Mouse (Mus musculus): ENCODE data around the gene Cldnd1. TPM values are rescaled to one million over a fixed set of nuclear protein-coding genes. Genes with fewer than 3 reads are reported as not detected.

The Cldnd1 gene
- polyA plus RNA-seq, 1 experiment from 2014 or later: 125 TPM

- no peaks in the 10 kb centered on the region for H3K4me1 ChIP-seq (ENCODE audit: control insufficient read depth, insufficient read depth, low read length)
- no peak for DNase-seq (ENCODE audit: low spot score, missing footprints)
- no peak for ATAC-seq (ENCODE audit: low FRiP score)
- H3K9ac ChIP-seq (ENCODE audit: low read length): no peak overlapping the region
- H3K36me3 ChIP-seq (ENCODE audit: control insufficient read depth, insufficient read depth, low read length): no peaks in the 10 kb centered on the region
- H3K9me3 ChIP-seq (ENCODE audit: control insufficient read depth, low read length): no peaks in the 10 kb centered on the region
- no peak overlapping the region for H3K4me2 ChIP-seq
- no peaks in the 10 kb centered on the region for H3K27me3 ChIP-seq (ENCODE audit: control insufficient read depth, insufficient read depth, low read length)
- H3K27ac ChIP-seq (ENCODE audit: low read depth, low read length): no peak overlapping the region
- H3K4me3 ChIP-seq (ENCODE audit: low read depth, low read length): no peak overlapping the region
These were observed 22.7 kb upstream of the Cldnd1 start for GRCm38 (mm10) chr16:58704999-58705398.

- H3K36me3 ChIP-seq (ENCODE audit: control insufficient read depth, insufficient read depth, low read length): no peaks in the 10 kb centered on the region
- H3K9me3 ChIP-seq (ENCODE audit: control insufficient read depth, low read length): no peaks in the 10 kb centered on the region
- H3K4me3 ChIP-seq (ENCODE audit: low read depth, low read length): no peak overlapping the region
- no peak for DNase-seq (ENCODE audit: low spot score, missing footprints)
- no peak overlapping the region for H3K4me2 ChIP-seq
- no peaks in the 10 kb centered on the region for H3K4me1 ChIP-seq (ENCODE audit: control insufficient read depth, insufficient read depth, low read length)
- H3K27ac ChIP-seq (ENCODE audit: low read depth, low read length): no peak overlapping the region
- H3K27me3 ChIP-seq (ENCODE audit: control insufficient read depth, insufficient read depth, low read length): no peaks in the 10 kb centered on the region
- 91% methylated on average over 4 of the region's 4 CpGs for WGBS
- no peak for ATAC-seq (ENCODE audit: low FRiP score)
- no peak overlapping the region for H3K9ac ChIP-seq (ENCODE audit: low read length)
These were observed 20.3 kb upstream of the Cldnd1 start for GRCm38 (mm10) chr16:58707276-58707905.

GRCm38 (mm10) chr16:58708601-58709475 is 18.9 kb upstream of the Cldnd1 start:
- no peak for ATAC-seq (ENCODE audit: low FRiP score)
- H3K4me2 ChIP-seq: no peak overlapping the region
- no peak overlapping the region for H3K9ac ChIP-seq (ENCODE audit: low read length)
- no peaks in the 10 kb centered on the region for H3K27me3 ChIP-seq (ENCODE audit: control insufficient read depth, insufficient read depth, low read length)
- no peak overlapping the region for H3K27ac ChIP-seq (ENCODE audit: low read depth, low read length)
- 83% methylated on average over 3 of the region's 3 CpGs for WGBS
- H3K4me3 ChIP-seq (ENCODE audit: low read depth, low read length): no peak overlapping the region
- no peaks in the 10 kb centered on the region for H3K9me3 ChIP-seq (ENCODE audit: control insufficient read depth, low read length)
- no peaks in the 10 kb centered on the region for H3K36me3 ChIP-seq (ENCODE audit: control insufficient read depth, insufficient read depth, low read length)
- no peaks in the 10 kb centered on the region for H3K4me1 ChIP-seq (ENCODE audit: control insufficient read depth, insufficient read depth, low read length)
- DNase-seq (ENCODE audit: low spot score, missing footprints): no peak

DNA sequence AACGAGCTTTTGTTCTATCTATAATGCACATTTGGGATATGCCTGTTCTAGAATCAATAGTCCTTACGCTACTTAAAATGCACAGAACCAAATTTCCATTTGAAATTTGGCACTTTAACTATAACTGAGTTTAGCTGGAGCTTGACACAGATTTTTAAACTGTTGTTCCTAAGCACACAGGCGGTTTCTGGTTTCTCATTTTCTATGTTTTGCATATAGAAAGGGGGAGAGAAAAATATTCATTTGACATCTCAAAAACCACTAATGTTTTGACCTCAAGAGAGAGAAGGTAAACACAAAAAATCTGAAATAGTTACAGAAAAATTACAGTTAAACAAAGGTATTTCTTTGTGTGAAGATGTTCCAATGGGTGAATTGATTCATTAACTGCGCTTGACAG is 18.2 kb upstream of the Cldnd1 start:
- ATAC-seq (ENCODE audit: low FRiP score) (no peak), DNase-seq (ENCODE audit: low spot score, missing footprints) (no peak)
- H3K4me1 ChIP-seq (ENCODE audit: control insufficient read depth, insufficient read depth, low read length): no peaks in the 10 kb centered on the region

GRCm38 (mm10) chr16:58712221-58712620 is 15.5 kb upstream of the Cldnd1 start:
- Histone ChIP-seq H3K4me1 (ENCODE audit: control insufficient read depth, insufficient read depth, low read length) (no peaks in the 10 kb centered on the region), H3K4me3 (ENCODE audit: low read depth, low read length) (no peak overlapping the region), H3K27ac (ENCODE audit: low read depth, low read length) (no peak overlapping the region), H3K9me3 (ENCODE audit: control insufficient read depth, low read length) (no peaks in the 10 kb centered on the region), H3K27me3 (ENCODE audit: control insufficient read depth, insufficient read depth, low read length) (no peaks in the 10 kb centered on the region), H3K36me3 (ENCODE audit: control insufficient read depth, insufficient read depth, low read length) (no peaks in the 10 kb centered on the region), H3K9ac (ENCODE audit: low read length) (no peak overlapping the region), H3K4me2 (no peak overlapping the region)
- WGBS: 79% methylated on average over 8 of the region's 8 CpGs
- DNase-seq (ENCODE audit: low spot score, missing footprints) (no peak), ATAC-seq (ENCODE audit: low FRiP score) (no peak)

More for the DNA sequence above, 18.2 kb upstream of the Cldnd1 start:
- WGBS: 78% methylated on average over 4 of the region's 4 CpGs
- Histone ChIP-seq H3K4me3 (ENCODE audit: low read depth, low read length) (no peak overlapping the region), H3K9ac (ENCODE audit: low read length) (no peak overlapping the region), H3K27me3 (ENCODE audit: control insufficient read depth, insufficient read depth, low read length) (no peaks in the 10 kb centered on the region), H3K27ac (ENCODE audit: low read depth, low read length) (no peak overlapping the region), H3K36me3 (ENCODE audit: control insufficient read depth, insufficient read depth, low read length) (no peaks in the 10 kb centered on the region), H3K4me2 (no peak overlapping the region), H3K9me3 (ENCODE audit: control insufficient read depth, low read length) (no peaks in the 10 kb centered on the region)

- ATAC-seq (ENCODE audit: low FRiP score): no peak
- no peak overlapping the region for H3K4me2 ChIP-seq
- no peaks in the 10 kb centered on the region for H3K4me1 ChIP-seq (ENCODE audit: control insufficient read depth, insufficient read depth, low read length)
- no peaks in the 10 kb centered on the region for H3K27me3 ChIP-seq (ENCODE audit: control insufficient read depth, insufficient read depth, low read length)
- H3K4me3 ChIP-seq (ENCODE audit: low read depth, low read length): no peak overlapping the region
- no peaks in the 10 kb centered on the region for H3K36me3 ChIP-seq (ENCODE audit: control insufficient read depth, insufficient read depth, low read length)
- no peak for DNase-seq (ENCODE audit: low spot score, missing footprints)
- 89% methylated on average over 1 of the region's 1 CpGs for WGBS
- H3K27ac ChIP-seq (ENCODE audit: low read depth, low read length): no peak overlapping the region
- H3K9me3 ChIP-seq (ENCODE audit: control insufficient read depth, low read length): no peaks in the 10 kb centered on the region
- H3K9ac ChIP-seq (ENCODE audit: low read length): no peak overlapping the region
These were observed 14.6 kb upstream of the Cldnd1 start for GRCm38 (mm10) chr16:58713128-58713527.

DNA sequence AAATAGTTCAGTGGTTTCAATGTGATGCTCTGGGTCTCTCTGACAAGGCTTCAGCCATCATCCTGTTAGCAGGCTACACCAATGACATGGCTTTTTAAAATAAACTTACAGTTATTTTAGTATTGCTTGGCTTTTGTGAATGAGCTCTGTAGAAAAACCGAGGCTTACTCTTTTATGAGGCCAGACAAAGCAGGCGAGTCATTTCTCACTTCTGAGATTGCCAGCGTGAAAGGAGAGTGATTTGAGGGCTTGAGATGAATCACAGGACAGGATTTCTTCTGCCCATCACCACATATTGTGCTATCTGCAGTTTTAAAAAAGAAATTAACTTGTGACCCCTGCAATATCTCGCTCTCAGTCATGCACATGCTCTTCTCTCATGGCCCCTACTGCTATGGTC is 12.7 kb upstream of the Cldnd1 start:
- no peak for ATAC-seq (ENCODE audit: low FRiP score)
- Histone ChIP-seq H3K27ac (ENCODE audit: low read depth, low read length) (no peak overlapping the region), H3K4me1 (ENCODE audit: control insufficient read depth, insufficient read depth, low read length) (no peaks in the 10 kb centered on the region), H3K36me3 (ENCODE audit: control insufficient read depth, insufficient read depth, low read length) (no peaks in the 10 kb centered on the region), H3K4me2 (no peak overlapping the region), H3K4me3 (ENCODE audit: low read depth, low read length) (no peak overlapping the region), H3K9me3 (ENCODE audit: control insufficient read depth, low read length) (no peaks in the 10 kb centered on the region), H3K27me3 (ENCODE audit: control insufficient read depth, insufficient read depth, low read length) (no peaks in the 10 kb centered on the region), H3K9ac (ENCODE audit: low read length) (no peak overlapping the region)
- 81% methylated on average over 4 of the region's 4 CpGs for WGBS
- no peak for DNase-seq (ENCODE audit: low spot score, missing footprints)

- no peak for DNase-seq (ENCODE audit: low spot score, missing footprints)
- H3K27ac ChIP-seq (ENCODE audit: low read depth, low read length): no peak within 1 kb of the TSS
- no peaks in the 10 kb centered on the region for H3K36me3 ChIP-seq (ENCODE audit: control insufficient read depth, insufficient read depth, low read length)
- H3K4me3 ChIP-seq (ENCODE audit: low read depth, low read length): no peak within 1 kb of the TSS
- H3K4me2 ChIP-seq: no peak within 1 kb of the TSS
- no peak within 1 kb of the TSS for H3K9ac ChIP-seq (ENCODE audit: low read length)
- no peaks in the 10 kb centered on the region for H3K4me1 ChIP-seq (ENCODE audit: control insufficient read depth, insufficient read depth, low read length)
- no peaks in the 10 kb centered on the region for H3K27me3 ChIP-seq (ENCODE audit: control insufficient read depth, insufficient read depth, low read length)
- no peaks in the 10 kb centered on the region for H3K9me3 ChIP-seq (ENCODE audit: control insufficient read depth, low read length)
- 90% methylated on average over 7 of the region's 7 CpGs for WGBS
- no peak for ATAC-seq (ENCODE audit: low FRiP score)
These were observed 9.0 kb upstream of the Cldnd1 start, which contains the start of gene Gpr15 for GRCm38 (mm10) chr16:58718666-58719120. Gene Gpr15, minus strand, starts transcription at chr16:58719070.

DNA sequence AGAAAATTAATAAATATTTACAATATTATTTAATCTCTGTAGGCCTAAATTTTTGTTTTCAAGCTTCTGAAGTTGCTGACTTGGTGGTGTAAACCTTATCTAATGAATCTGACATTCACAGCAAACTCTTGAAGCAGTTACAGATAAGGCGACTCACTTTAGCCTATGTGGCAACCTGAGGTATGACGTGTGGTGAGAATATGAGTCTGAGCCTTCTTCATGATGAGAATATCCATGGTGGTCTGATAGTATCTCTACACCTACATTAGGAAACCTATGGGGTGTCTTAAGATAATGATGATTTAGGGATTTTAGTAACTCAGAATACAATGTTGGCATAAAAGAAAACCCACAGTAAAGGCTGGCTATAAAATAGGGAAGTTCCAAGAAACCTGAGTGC is 5.4 kb upstream of the Cldnd1 start:
- ATAC-seq (ENCODE audit: low FRiP score): no peak
- Histone ChIP-seq H3K27me3 (ENCODE audit: control insufficient read depth, insufficient read depth, low read length) (no peaks in the 10 kb centered on the region), H3K9me3 (ENCODE audit: control insufficient read depth, low read length) (no peaks in the 10 kb centered on the region), H3K4me2 (no peak overlapping the region), H3K36me3 (ENCODE audit: control insufficient read depth, insufficient read depth, low read length) (no peaks in the 10 kb centered on the region), H3K4me1 (ENCODE audit: control insufficient read depth, insufficient read depth, low read length) (no peaks in the 10 kb centered on the region), H3K9ac (ENCODE audit: low read length) (no peak overlapping the region), H3K27ac (ENCODE audit: low read depth, low read length) (no peak overlapping the region), H3K4me3 (ENCODE audit: low read depth, low read length) (no peak overlapping the region)
- WGBS: 93% methylated on average over 2 of the region's 2 CpGs
- no peak for DNase-seq (ENCODE audit: low spot score, missing footprints)
